Mouse (Mus musculus): ENCODE measurements around the gene Crcp.

Crcp gene

GRCm38 (mm10) chr5:130089626-130090393, 60.7 kb downstream of the Crcp start:
- DNase-seq (ENCODE audit: low read depth, low spot score), result no peak

- no peak for DNase-seq (ENCODE audit: low read depth, low spot score)
These were observed 67.7 kb downstream of the Crcp start for GRCm38 (mm10) chr5:130096754-130097153.

- DNase-seq (ENCODE audit: low read depth, low spot score), result no peak
These were observed 68.7 kb downstream of the Crcp start for GRCm38 (mm10) chr5:130097837-130098236.

GRCm38 (mm10) chr5:130101724-130102123, 72.6 kb downstream of the Crcp start:
- no peak for DNase-seq (ENCODE audit: low read depth, low spot score)

- DNase-seq (ENCODE audit: low read depth, low spot score), result no peak
These were observed 80.3 kb downstream of the Crcp start for GRCm38 (mm10) chr5:130109348-130109747.
